Mouse (Mus musculus) mature B cell (primary cell): ENCODE results near the gene Med31.
"Not testable (repeated sequence)": the region's sequence is repeated elsewhere in the genome, so short reads cannot be mapped to it uniquely, and the experiment has no call there.

Source experiments
- in situ Hi-C: fragments of 300-500 bp; cut with MboI; formaldehyde crosslinking; loops from 2 replicates; pipeline ENCODE4 v1.14.3; 2019

The Med31 gene

DNA sequence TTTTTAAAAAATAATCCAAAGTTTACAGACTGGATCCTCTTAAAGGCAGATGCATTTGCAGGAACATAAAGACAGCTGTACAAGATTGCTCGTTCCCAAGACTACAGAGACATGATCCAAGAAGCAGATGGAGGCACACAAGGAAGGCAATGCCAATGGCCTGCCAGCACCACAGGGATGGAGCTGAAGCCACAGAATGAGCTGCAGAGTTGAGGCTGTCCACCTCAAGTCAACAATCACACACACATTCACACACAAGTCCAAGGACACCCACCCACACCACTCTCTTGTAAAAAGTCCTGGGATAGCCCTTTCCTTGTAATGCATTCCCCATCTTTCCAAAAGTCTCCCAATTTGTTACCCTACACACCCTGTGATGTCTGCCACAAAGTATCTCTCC lies 12.0 kb downstream of the Med31 start:
- in situ Hi-C loops: no loop called here

DNA sequence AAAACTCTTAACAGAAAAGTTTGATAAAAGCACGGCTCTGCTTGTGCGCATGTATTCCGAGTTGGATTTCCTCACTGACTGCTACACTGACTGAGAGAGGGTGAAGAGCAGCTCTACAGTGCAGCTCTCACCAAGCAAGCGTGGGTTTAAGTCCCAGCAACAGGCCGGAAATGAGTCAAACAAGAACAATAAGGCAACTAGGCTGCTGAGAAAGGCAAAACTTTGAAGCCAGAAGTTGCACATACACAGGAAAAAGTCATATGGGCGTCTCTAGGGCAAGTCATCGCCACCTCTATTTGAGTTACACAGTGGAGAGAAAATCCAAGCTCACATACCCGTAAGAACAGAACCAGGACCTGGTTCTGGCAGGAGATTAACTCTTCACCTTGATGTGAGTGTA lies 18.9 kb downstream of the Med31 start:
- in situ Hi-C loops: no loop called here

DNA sequence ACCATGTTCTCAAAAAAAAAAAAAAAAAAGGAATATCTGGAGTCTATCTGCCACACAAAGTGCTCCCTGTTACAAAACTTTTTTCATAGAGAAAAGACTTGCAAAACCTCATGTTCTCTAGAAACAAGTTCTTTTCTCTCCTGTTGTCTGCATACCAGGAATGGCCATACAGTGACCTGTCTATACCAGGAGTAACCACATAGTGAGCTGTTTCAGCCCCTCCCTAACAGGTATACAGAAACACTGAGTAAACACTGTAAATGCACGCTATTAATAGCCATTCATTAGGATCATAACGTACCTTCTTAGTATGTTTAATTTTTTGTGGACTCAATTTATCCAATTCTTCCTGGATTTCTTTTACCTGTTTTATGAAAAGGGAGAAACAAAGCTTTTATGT lies 21.1 kb downstream of the Med31 start:
- in situ Hi-C loops: no loop called here

DNA sequence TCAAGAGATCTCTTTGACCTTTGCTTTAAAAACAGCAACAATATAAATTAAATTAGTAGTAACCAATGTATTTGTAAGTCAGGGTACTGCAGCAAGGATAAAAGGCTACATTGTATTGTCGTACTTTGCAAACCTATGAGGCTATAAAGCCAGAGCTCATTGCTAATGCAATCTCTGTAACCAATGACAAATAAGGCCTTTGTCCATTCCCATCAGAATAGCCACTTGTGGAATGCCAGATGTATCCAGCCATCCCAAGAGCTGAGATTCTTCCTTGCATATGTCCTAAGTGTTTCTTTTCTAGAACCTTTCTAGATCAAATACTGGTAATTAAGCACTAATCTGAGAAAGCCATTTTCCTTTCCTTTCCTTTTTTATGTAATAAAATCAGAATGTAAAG lies 24.5 kb downstream of the Med31 start:
- in situ Hi-C loops: no loop called here

DNA sequence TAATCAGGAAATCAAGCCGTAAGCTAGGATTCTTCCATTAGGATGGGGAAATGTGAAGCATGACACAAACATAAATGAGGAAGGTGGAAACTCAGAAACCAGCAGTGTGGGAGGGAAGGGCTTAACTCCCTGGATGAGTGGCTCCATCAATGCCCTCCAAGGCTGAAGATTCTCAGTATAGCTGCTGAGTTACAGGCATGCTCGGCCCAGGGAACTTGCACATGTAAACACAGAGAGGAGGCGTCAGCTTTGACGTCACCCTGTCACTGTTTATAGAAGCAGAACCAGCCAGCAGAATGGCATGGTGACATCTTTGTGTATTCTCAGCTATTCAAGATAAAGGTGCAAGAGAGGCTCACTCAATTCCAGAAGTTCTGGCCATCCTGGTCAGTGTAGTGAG lies 31.1 kb downstream of the Med31 start:
- in situ Hi-C loops: no loop called here

DNA sequence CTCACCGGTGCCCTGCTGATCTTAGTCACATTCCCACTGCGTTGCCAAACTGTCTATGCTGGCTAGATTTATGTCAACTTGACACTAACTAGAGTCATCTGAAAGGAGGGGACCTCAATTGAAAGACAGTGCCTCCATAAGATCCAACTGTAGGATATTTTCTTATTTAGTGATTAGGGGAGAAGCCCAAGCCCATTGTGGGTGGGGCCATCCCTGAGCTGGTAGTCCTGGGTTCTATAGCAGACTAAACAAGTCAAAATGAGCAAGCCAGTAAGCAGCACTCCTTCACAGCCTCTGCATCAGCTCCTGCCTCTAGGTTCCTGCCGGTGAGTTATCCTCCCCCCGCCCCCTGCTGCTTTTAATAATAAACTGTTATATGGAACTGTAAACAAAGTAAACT lies 34.3 kb downstream of the Med31 start:
- in situ Hi-C loops: no loop called here

DNA sequence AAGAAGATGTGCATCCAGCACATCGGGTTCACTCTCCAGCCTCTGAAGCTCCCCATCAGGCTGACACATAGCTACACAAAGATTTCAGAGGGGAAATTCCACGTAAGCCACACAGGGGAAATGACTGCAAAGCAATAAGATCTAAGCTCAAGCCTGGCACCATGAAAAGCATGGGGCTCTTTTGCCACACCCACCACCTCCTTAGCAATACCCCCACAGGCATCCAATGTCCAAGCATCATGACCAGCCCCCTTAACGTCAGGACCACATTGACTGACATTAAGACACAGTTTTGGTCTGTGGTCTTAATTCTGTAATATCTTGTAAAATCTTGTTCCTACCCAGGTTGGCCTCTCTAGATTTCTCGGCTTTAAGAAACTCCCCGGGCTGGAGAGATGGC lies 34.8 kb downstream of the Med31 start:
- in situ Hi-C loops: no loop called here

DNA sequence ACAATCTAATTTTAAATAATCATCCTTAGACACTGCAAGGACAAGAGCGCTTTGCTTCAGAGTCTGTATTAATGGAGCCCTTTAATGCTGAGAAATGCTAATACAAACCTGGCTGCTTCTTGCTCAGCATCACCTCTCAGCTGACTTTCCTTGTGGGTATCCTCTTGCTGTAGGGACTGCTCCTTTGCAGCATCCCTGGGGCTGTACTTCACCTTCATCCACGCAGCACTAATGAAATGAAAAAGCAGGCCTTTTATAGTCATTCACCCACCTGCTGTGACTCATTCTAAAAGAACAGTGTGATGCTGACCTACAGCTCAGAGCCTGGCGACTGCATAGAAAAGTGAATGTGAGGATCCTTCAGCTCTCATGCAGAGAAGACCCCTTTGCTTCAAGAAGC lies 38.8 kb downstream of the Med31 start:
- in situ Hi-C loops: no loop called here

DNA sequence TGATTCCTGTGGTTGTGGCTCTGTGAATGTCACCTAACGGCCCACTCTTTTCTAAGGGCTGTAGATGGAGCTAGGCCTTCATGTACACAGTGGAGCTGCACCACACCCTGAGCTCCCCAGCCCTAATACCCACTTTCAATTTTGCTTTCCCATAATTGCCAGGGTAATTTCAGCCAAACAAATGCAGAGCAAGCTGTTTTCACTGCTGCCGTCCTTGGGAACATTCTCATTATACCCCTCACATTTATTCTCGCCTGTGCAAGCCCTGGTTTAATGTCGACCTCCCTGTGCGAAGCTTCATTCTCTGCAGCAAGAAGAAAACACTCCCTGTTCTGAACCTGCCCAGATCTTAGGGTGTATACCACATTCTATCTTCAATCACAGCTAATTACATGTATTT lies 39.4 kb downstream of the Med31 start:
- in situ Hi-C loops: no loop called here

DNA sequence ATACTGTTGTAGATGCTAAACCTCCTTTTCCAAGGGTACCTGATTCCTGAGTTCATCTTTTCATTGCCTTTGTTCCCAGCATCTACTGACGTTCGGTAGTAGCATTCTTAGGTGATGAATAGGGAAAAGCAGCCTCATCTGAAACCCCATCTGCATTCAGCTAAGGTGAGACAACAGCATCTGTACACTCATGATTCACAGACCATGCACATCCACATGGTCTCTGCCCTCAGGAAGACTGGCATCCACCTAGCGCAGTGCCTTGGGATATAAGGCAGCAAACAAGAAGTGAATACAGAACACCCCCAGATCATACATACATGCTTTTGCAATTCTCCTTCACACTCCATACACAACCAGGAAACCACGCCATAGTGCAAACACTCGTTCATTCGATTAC lies 40.7 kb downstream of the Med31 start:
- in situ Hi-C loops: no loop called here

DNA sequence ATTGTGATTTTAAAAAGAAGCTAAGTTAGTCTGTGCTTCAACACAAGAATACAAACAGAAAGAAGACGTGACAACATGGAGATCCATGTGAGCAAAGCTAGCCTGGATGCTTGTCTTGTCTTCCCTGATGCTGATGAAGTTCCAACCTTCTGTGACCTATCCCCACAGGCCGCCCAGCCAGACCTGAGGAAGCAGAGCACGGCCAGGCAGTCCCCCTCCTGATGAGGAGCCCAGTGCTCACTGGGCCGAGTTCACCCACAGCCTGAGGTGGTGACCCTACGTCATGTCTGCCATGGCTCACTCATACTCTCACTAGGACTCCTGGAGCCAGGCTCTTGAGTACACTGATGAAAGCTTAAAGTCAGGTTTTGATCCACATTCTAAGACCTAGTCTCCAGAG lies 41.9 kb downstream of the Med31 start:
- in situ Hi-C loops: no loop called here

DNA sequence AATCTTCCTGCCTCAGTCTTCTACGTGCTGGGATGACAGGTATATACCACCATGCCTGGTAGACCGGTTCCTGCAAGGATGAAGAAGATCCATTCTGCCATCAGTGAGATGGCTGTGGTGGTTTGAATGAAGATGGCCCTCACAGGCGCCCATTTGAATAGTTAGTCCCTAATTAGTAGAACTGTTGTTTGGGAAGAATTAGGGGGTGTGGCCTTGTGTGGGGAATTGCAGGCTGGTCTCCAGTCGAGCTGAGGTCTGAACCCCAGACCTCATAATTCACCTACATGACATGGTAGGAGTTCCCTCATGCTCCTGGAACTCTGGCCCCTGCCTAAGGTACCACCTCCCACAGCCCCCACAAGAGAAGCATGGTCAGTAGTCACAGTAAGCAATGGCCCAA lies 43.5 kb downstream of the Med31 start:
- in situ Hi-C loops: not testable (repeated sequence)

DNA sequence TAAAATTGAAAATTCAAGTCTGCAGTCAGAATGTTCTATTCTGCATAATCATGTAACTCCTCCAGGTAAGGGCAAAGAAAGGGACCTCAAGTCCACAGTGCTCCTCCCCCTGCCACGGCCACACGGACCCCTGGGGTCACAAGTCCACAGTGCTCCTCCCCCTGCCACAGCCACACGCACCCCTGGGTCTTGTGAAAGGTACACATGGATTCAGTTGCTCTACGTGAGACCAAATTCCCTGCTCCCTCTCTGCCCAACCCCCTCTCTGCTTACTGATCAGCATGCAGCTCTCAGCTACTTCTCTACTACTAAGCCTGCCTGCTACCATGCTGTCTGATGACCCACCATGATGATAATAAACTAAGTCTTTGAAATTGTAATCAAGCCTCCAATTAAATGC lies 45.5 kb downstream of the Med31 start:
- in situ Hi-C loops: no loop called here

DNA sequence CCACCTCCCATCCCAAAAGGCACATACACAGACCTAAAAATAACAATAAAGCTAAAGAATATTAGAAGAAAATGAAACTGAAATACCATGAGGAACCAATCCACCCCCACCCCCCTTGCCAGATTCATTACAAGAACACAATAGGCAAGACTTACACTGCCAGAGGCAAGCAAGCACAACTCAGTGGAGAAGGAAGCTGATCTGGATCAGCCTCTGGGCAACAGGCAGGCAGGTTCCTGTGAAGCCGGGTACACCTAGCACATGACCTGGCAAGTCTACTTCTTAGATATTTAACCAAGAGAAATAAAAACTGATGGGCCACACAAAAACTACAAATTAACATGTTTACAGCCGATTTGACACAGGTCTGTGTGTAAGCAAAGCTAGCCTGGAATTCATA lies 52.2 kb downstream of the Med31 start:
- in situ Hi-C loops: no loop called here
